Mouse (Mus musculus): Measurements from ENCODE around the gene Kpnb1.

DNA sequence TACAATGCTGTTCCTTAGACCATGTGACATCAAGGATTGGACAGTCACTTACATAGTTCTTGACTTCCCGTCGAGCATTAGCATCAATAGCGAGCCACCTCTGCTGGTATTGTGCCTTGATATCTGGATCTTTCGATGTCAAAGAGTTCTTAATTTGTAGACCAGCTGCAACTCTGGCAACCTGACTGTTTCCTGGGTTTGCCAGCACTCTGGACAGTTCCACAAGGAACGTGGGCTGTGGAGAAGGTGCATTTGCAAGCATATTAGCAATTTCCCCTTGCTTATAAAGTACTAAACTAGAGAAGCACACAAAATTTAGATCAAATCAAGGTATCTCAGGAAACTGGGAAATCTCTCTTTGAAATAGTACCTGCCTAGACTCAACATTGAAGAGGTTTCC lies 2.8 kb downstream of the Kpnb1 start:
- TF ChIP-seq CTCF (IDR thresholded peaks at IDR 0.05; ENCODE audit: low read depth, low read length) (no peak), POLR2A (IDR thresholded peaks at IDR 0.05; ENCODE audit: borderline replicate concordance, low read depth, low read length) (no peak)

Measured in bone marrow macrophage, adult 2 months (primary cell).